Mouse (Mus musculus) kidney, embryonic 14.5 days (tissue): Measurements from ENCODE around the gene Atrip. TPM values are rescaled to one million over a fixed set of nuclear protein-coding genes. Genes with fewer than 3 reads are reported as not detected.
A peak's percentile ranks its signal among the peaks of the same experiment; 100 is the strongest.

Source experiments
- ATAC-seq: fragments of 200-750 bp; cut with Nextera tagmentation; 2 replicates; pipeline ENCODE4 v1.8.0; 2017; ENCODE audit warnings: moderate number of reproducible peaks, mild to moderate bottlenecking, moderate TSS enrichment, moderate library complexity; ENCODE audit not compliant: low FRiP score, low TSS enrichment
- H3K27ac ChIP-seq: fragments of 300-500 bp; sonication (generic); 2 replicates; pipeline ENCODE4 v1.5.1; 2014; ENCODE audit warnings: low read depth, mild to moderate bottlenecking, low read length, moderate library complexity, mixed read lengths
- H3K27me3 ChIP-seq: fragments of 300-500 bp; sonication (generic); 2 replicates; pipeline ENCODE4 v1.6.1; 2014; ENCODE audit warnings: mild to moderate bottlenecking, low read length; ENCODE audit not compliant: control insufficient read depth, insufficient read depth
- H3K36me3 ChIP-seq: fragments of 300-500 bp; sonication (generic); 2 replicates; pipeline ENCODE4 v1.6.1; 2014; ENCODE audit warnings: low read length, mixed read lengths; ENCODE audit not compliant: control insufficient read depth, insufficient read depth
- H3K4me1 ChIP-seq: fragments of 300-500 bp; sonication (generic); 2 replicates; pipeline ENCODE4 v1.6.1; 2014; ENCODE audit warnings: low read length, mixed read lengths; ENCODE audit not compliant: control insufficient read depth, insufficient read depth
- H3K4me2 ChIP-seq: fragments of 300-500 bp; sonication (generic); replicated peaks from 2 replicates; pipeline ENCODE4 v1.6.1; 2014; ENCODE audit warnings: low read depth, mild to moderate bottlenecking, low read length
- H3K4me3 ChIP-seq: fragments of 300-500 bp; sonication (generic); 2 replicates; pipeline ENCODE4 v1.5.1; 2014; ENCODE audit warnings: mild to moderate bottlenecking, low read length
- H3K9ac ChIP-seq: fragments of 300-500 bp; sonication (generic); 2 replicates; pipeline ENCODE4 v1.6.1; 2014; ENCODE audit warnings: low read depth, mild to moderate bottlenecking, low read length, moderate library complexity
- H3K9me3 ChIP-seq: fragments of 300-500 bp; sonication (generic); 2 replicates; pipeline ENCODE4 v1.6.1; 2016; ENCODE audit warnings: low read length; ENCODE audit not compliant: control insufficient read depth
- WGBS: fragments of 180-500 bp; shearing (Covaris S2); extraction: QIAGEN DNeasy Blood & Tissue Kit; methylation state at CpG from one replicate; pipeline ENCODE4 v1.1.7; 2014; 5-methylcytosine and 5-hydroxymethylcytosine counted together
- polyA plus RNA-seq: library from polyadenylated mRNA; unstranded; fragments of >200 nt; fragmentation: Nextera tagmentation; extraction: Ambion mirVana; gene quantifications from 2 replicates; pipeline ENCODE4 v1.2.1, GENCODE M21; 2014

Atrip gene
- polyA plus RNA-seq, 1 experiment from 2014 or later: 30.7 TPM

- H3K27ac ChIP-seq: no peak overlapping the region
- no peaks in the 10 kb centered on the region for H3K27me3 ChIP-seq
- H3K36me3 ChIP-seq: peaks cover 98% of the 10 kb centered on the region
- no peak for ATAC-seq
- H3K4me1 ChIP-seq: no peaks in the 10 kb centered on the region
- no peaks in the 10 kb centered on the region for H3K9me3 ChIP-seq
- no peak overlapping the region for H3K4me3 ChIP-seq
- no peak overlapping the region for H3K4me2 ChIP-seq
- WGBS: 88% methylated on average over 8 of the region's 8 CpGs
- no peak overlapping the region for H3K9ac ChIP-seq
Observed at GRCm38 (mm10) chr9:109113331-109113730, 39.4 kb upstream of the Atrip start.

DNA sequence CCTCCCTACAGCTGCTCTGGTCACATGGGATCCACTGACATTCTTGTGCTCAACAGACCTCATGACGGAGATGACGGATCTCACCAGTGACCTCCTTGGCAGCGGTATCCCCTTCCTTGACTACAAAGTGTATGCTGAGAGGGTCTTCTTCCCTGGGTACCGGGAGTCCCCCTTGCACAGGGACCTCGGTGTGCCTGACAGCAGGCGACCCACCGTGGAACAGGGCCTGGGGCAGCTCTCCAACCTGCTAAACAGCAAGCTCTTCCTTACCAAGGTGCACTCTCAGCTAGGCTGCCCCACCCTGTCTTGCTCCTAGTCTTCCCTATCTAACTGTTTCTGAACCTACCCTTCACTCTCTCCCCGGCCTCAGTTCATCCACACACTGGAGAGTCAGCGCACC, 37.7 kb upstream of the Atrip start:
- ATAC-seq: no peak
- Histone ChIP-seq H3K27me3 (no peaks in the 10 kb centered on the region), H3K9me3 (no peaks in the 10 kb centered on the region), H3K4me1 (peaks cover 12% of the 10 kb centered on the region), H3K9ac (no peak overlapping the region), H3K4me2 (no peak overlapping the region), H3K27ac (no peak overlapping the region), H3K4me3 (no peak overlapping the region), H3K36me3 (peaks cover 96% of the 10 kb centered on the region)
- 84% methylated on average over 9 of the region's 9 CpGs for WGBS

DNA sequence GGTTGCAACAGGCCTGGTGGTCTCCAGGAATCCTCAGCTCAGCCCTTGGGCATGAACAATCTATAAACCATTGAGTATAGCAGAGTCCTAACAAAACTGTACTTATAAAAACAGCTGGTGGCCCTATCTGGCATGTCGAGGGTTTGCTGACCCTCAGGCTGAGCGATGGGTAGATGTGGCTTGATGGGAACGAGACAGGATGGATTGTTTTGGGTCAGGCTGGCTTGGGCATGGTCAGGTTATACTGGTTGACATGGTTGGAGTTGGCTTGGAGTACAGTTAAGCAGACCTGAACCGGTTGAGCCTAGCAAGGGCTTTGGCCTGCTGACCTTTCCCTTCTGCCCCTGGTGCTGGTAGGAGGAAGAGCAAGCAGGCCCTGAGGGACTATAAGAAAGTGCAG, 37.2 kb upstream of the Atrip start:
- ATAC-seq: no peak
- H3K9me3 ChIP-seq: no peaks in the 10 kb centered on the region

DNA sequence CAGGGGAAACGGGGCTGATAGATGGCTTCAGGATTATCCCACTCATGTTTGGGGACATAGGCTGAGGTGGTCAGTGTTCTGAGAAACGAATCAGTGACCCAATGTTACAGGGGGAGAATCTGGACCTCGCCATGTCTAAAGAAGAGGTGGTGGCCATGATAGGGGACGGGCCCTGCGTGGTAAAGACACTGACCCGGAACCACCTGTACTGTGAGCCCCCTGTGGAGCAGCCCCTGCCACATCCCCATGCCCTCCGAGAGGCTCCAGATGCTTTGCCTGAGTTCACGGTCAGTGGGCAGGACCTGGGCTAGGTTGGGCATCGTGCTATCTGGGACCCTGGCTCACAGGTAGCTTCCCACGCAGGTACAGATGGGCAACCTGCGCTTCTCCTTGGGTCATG, 36.3 kb upstream of the Atrip start:
- no peaks in the 10 kb centered on the region for H3K9me3 ChIP-seq
- no peak overlapping the region for H3K9ac ChIP-seq
- H3K27me3 ChIP-seq: no peaks in the 10 kb centered on the region
- peaks cover 96% of the 10 kb centered on the region for H3K36me3 ChIP-seq
- 95% methylated on average over 11 of the region's 11 CpGs for WGBS
- H3K4me2 ChIP-seq: no peak overlapping the region
- peaks cover 20% of the 10 kb centered on the region for H3K4me1 ChIP-seq
- H3K27ac ChIP-seq: no peak overlapping the region
- ATAC-seq: no peak
- no peak overlapping the region for H3K4me3 ChIP-seq

More for the DNA sequence above, 37.2 kb upstream of the Atrip start:
- Histone ChIP-seq H3K27ac (no peak overlapping the region), H3K36me3 (peaks cover 96% of the 10 kb centered on the region), H3K4me1 (peaks cover 16% of the 10 kb centered on the region), H3K4me3 (no peak overlapping the region), H3K4me2 (no peak overlapping the region), H3K9ac (no peak overlapping the region), H3K27me3 (no peaks in the 10 kb centered on the region)
- WGBS: 87% methylated on average over 4 of the region's 4 CpGs

GRCm38 (mm10) chr9:109107341-109107740, 33.4 kb upstream of the Atrip start:
- Histone ChIP-seq H3K4me3 (no peak overlapping the region), H3K4me2 (no peak overlapping the region), H3K9me3 (no peaks in the 10 kb centered on the region), H3K27ac (peak overlapping the region; percentile 69), H3K4me1 (peaks cover 25% of the 10 kb centered on the region), H3K27me3 (no peaks in the 10 kb centered on the region), H3K9ac (no peak overlapping the region), H3K36me3 (peaks cover 92% of the 10 kb centered on the region)
- WGBS: 26% methylated on average over 6 of the region's 6 CpGs
- ATAC-seq: peak; percentile 79

DNA sequence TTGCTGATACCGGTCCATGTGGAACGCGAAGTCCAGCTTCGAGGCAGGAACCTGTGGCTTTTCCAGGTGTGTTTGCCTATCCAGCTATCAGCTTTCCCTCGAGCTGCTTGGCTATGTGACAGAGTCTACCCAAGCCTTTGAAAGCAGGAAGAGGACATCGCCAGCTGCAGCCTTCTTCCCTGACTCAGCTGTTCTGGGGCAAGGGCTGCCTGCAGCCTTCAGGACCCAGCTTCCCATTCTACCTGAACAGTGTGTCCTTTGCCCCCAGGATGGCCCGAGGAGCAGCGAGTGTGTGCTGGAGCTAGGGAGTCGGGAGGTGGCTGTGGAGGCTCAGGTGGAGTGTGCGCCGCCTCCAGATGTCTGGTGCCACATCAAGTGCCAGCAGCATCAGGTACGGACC, 31.7 kb upstream of the Atrip start:
- no peak overlapping the region for H3K27ac ChIP-seq
- H3K27me3 ChIP-seq: no peaks in the 10 kb centered on the region
- H3K9me3 ChIP-seq: no peaks in the 10 kb centered on the region
- no peak overlapping the region for H3K9ac ChIP-seq
- H3K4me1 ChIP-seq: peaks cover 29% of the 10 kb centered on the region
- H3K4me2 ChIP-seq: no peak overlapping the region
- H3K36me3 ChIP-seq: peaks cover 85% of the 10 kb centered on the region
- no peak overlapping the region for H3K4me3 ChIP-seq
- 91% methylated on average over 12 of the region's 12 CpGs for WGBS
- ATAC-seq: no peak

GRCm38 (mm10) chr9:109105011-109105410, 31.1 kb upstream of the Atrip start:
- H3K27ac ChIP-seq: no peak overlapping the region
- H3K9me3 ChIP-seq: no peaks in the 10 kb centered on the region
- no peak for ATAC-seq
- H3K4me2 ChIP-seq: no peak overlapping the region
- H3K4me3 ChIP-seq: no peak overlapping the region
- WGBS: 73% methylated on average over 12 of the region's 12 CpGs
- peaks cover 85% of the 10 kb centered on the region for H3K36me3 ChIP-seq
- no peaks in the 10 kb centered on the region for H3K27me3 ChIP-seq
- H3K4me1 ChIP-seq: peaks cover 33% of the 10 kb centered on the region
- no peak overlapping the region for H3K9ac ChIP-seq

DNA sequence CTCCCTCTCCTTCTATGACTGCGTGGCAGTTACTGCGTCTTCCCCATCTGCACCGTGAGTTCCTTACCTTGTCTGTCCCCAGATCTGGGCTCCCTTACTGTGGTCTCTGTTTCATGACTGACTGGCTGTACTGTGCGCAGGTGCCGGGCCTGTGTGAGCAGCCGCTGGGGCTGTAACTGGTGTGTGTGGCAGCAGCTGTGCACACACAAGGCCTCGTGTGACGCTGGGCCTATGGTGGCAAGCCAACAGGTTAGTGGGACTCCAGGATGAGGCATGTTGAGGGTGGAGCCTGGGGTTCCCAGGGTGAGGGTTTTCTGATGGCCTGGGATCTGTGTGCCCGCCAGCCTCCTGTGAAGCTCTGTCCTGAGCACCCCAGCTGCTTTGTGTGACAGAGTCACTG, 30.2 kb upstream of the Atrip start:
- H3K4me3 ChIP-seq: no peak overlapping the region
- H3K27ac ChIP-seq: no peak overlapping the region
- ATAC-seq: no peak
- H3K27me3 ChIP-seq: no peaks in the 10 kb centered on the region
- no peaks in the 10 kb centered on the region for H3K9me3 ChIP-seq
- H3K4me2 ChIP-seq: no peak overlapping the region
- H3K4me1 ChIP-seq: peaks cover 39% of the 10 kb centered on the region
- no peak overlapping the region for H3K9ac ChIP-seq
- WGBS: 90% methylated on average over 9 of the region's 9 CpGs
- H3K36me3 ChIP-seq: peaks cover 80% of the 10 kb centered on the region

GRCm38 (mm10) chr9:109103250-109103649, 29.3 kb upstream of the Atrip start:
- Histone ChIP-seq H3K4me1 (peaks cover 48% of the 10 kb centered on the region), H3K9me3 (no peaks in the 10 kb centered on the region), H3K27me3 (no peaks in the 10 kb centered on the region), H3K4me2 (no peak overlapping the region), H3K4me3 (no peak overlapping the region), H3K36me3 (peaks cover 71% of the 10 kb centered on the region), H3K27ac (no peak overlapping the region), H3K9ac (no peak overlapping the region)
- no peak for ATAC-seq
- WGBS: 69% methylated on average over 7 of the region's 7 CpGs

DNA sequence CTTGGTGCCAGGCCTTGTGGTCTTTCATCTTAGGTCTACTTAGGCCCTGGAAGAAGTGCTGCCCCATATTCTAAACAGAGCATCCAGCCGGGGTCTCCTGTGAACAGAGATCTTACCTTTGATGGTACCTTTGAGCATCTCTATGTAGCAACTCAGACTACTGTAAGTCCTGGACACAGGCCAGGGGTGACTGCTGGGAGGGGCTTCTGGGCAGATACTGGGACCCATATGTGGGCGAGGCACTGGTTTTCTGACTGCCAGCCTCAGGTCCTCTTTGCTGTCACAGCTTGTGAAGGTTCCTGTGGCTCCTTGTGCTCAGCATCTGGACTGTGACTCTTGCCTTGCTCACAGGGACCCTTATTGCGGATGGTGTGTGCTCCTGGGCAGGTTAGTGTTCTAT, 28.6 kb upstream of the Atrip start:
- H3K27me3 ChIP-seq: no peaks in the 10 kb centered on the region
- H3K9me3 ChIP-seq: no peaks in the 10 kb centered on the region
- H3K4me3 ChIP-seq: no peak overlapping the region
- peaks cover 51% of the 10 kb centered on the region for H3K4me1 ChIP-seq
- ATAC-seq: no peak
- 84% methylated on average over 3 of the region's 3 CpGs for WGBS
- no peak overlapping the region for H3K27ac ChIP-seq
- peaks cover 65% of the 10 kb centered on the region for H3K36me3 ChIP-seq
- no peak overlapping the region for H3K9ac ChIP-seq
- no peak overlapping the region for H3K4me2 ChIP-seq
